Mouse (Mus musculus): Measurements from ENCODE around the gene Nr0b2.

- TF ChIP-seq CTCF (IDR thresholded peaks at IDR 0.05; ENCODE audit: low read depth) (no peak), EP300 (IDR thresholded peaks at IDR 0.05; ENCODE audit: low read depth) (no peak)
These were observed 42.4 kb downstream of the Nr0b2 start for GRCm38 (mm10) chr4:133595538-133595937.
